Mouse (Mus musculus): ENCODE measurements around the gene Omp. TPM values are rescaled to one million over a fixed set of nuclear protein-coding genes. Genes with fewer than 3 reads are reported as not detected.

Gene Omp
- polyA plus RNA-seq, 1 experiment from 2014 or later = 0.33 TPM

- 78% methylated on average over 4 of the region's 4 CpGs for whole genome bisulfite sequencing
- ATAC-seq (ENCODE audit: insufficient number of reproducible peaks, insufficient read depth, low FRiP score, low read depth) = no peak
- Histone ChIP-seq H3K4me3 (ENCODE audit: low read depth, low read length) (no peak overlapping the region), H3K9me3 (ENCODE audit: control insufficient read depth, low read depth, low read length) (no peaks in the 10 kb centered on the region), H3K4me1 (ENCODE audit: control insufficient read depth, insufficient read depth, low read length) (peaks cover 11% of the 10 kb centered on the region; the same call in 1 of the 2 replicates), H3K4me2 (replicated peaks; ENCODE audit: low read depth, low read length) (no peak overlapping the region), H3K36me3 (ENCODE audit: control insufficient read depth, insufficient read depth, low read length) (no peaks in the 10 kb centered on the region), H3K9ac (replicated peaks; ENCODE audit: low read depth, low read length) (no peak overlapping the region), H3K27me3 (ENCODE audit: control insufficient read depth, insufficient read depth, low read length) (no peaks in the 10 kb centered on the region), H3K27ac (ENCODE audit: low read length) (no peak overlapping the region)
Observed at GRCm38 (mm10) chr7:98174883-98175755, 29.8 kb upstream of the Omp start.

GRCm38 (mm10) chr7:98173408-98173807, 28.1 kb upstream of the Omp start:
- Histone ChIP-seq H3K27me3 (ENCODE audit: control insufficient read depth, insufficient read depth, low read length) (no peaks in the 10 kb centered on the region), H3K36me3 (ENCODE audit: control insufficient read depth, insufficient read depth, low read length) (no peaks in the 10 kb centered on the region), H3K4me3 (ENCODE audit: low read depth, low read length) (no peak overlapping the region), H3K9ac (replicated peaks; ENCODE audit: low read depth, low read length) (no peak overlapping the region), H3K9me3 (ENCODE audit: control insufficient read depth, low read depth, low read length) (no peaks in the 10 kb centered on the region), H3K4me1 (ENCODE audit: control insufficient read depth, insufficient read depth, low read length) (peaks cover 11% of the 10 kb centered on the region; the same call in 1 of the 2 replicates), H3K4me2 (replicated peaks; ENCODE audit: low read depth, low read length) (no peak overlapping the region), H3K27ac (ENCODE audit: low read length) (no peak overlapping the region)
- 51% methylated on average over 4 of the region's 4 CpGs for WGBS
- no peak for ATAC-seq (ENCODE audit: insufficient number of reproducible peaks, insufficient read depth, low FRiP score, low read depth)

- no peaks in the 10 kb centered on the region for H3K9me3 ChIP-seq (ENCODE audit: control insufficient read depth, low read depth, low read length)
- peaks cover 11% of the 10 kb centered on the region; the same call in 1 of the 2 replicates for H3K4me1 ChIP-seq (ENCODE audit: control insufficient read depth, insufficient read depth, low read length)
- H3K4me3 ChIP-seq (ENCODE audit: low read depth, low read length) = no peak overlapping the region
- no peak overlapping the region for H3K4me2 ChIP-seq (replicated peaks; ENCODE audit: low read depth, low read length)
- no peak overlapping the region for H3K27ac ChIP-seq (ENCODE audit: low read length)
- no peaks in the 10 kb centered on the region for H3K27me3 ChIP-seq (ENCODE audit: control insufficient read depth, insufficient read depth, low read length)
- ATAC-seq (ENCODE audit: insufficient number of reproducible peaks, insufficient read depth, low FRiP score, low read depth) = no peak
- no peak overlapping the region for H3K9ac ChIP-seq (replicated peaks; ENCODE audit: low read depth, low read length)
- 83% methylated on average over 8 of the region's 8 CpGs for WGBS
- H3K36me3 ChIP-seq (ENCODE audit: control insufficient read depth, insufficient read depth, low read length) = no peaks in the 10 kb centered on the region
Observed at GRCm38 (mm10) chr7:98172661-98173060, 27.4 kb upstream of the Omp start.

GRCm38 (mm10) chr7:98171141-98172073, 26.1 kb upstream of the Omp start:
- peak; percentile 81 for ATAC-seq (ENCODE audit: insufficient number of reproducible peaks, insufficient read depth, low FRiP score, low read depth)
- Histone ChIP-seq H3K4me1 (ENCODE audit: control insufficient read depth, insufficient read depth, low read length) (peaks cover 11% of the 10 kb centered on the region; the same call in 1 of the 2 replicates), H3K4me3 (ENCODE audit: low read depth, low read length) (no peak overlapping the region), H3K36me3 (ENCODE audit: control insufficient read depth, insufficient read depth, low read length) (no peaks in the 10 kb centered on the region), H3K9ac (replicated peaks; ENCODE audit: low read depth, low read length) (no peak overlapping the region), H3K27ac (ENCODE audit: low read length) (no peak overlapping the region; the same call in 1 of the 2 replicates), H3K9me3 (ENCODE audit: control insufficient read depth, low read depth, low read length) (no peaks in the 10 kb centered on the region), H3K4me2 (replicated peaks; ENCODE audit: low read depth, low read length) (no peak overlapping the region), H3K27me3 (ENCODE audit: control insufficient read depth, insufficient read depth, low read length) (no peaks in the 10 kb centered on the region)
- WGBS = 53% methylated on average over 6 of the region's 6 CpGs

GRCm38 (mm10) chr7:98164999-98165528, 19.8 kb upstream of the Omp start:
- no peak overlapping the region for H3K9ac ChIP-seq (replicated peaks; ENCODE audit: low read depth, low read length)
- no peaks in the 10 kb centered on the region for H3K9me3 ChIP-seq (ENCODE audit: control insufficient read depth, low read depth, low read length)
- H3K27me3 ChIP-seq (ENCODE audit: control insufficient read depth, insufficient read depth, low read length) = no peaks in the 10 kb centered on the region
- no peak overlapping the region for H3K4me3 ChIP-seq (ENCODE audit: low read depth, low read length)
- no peaks in the 10 kb centered on the region for H3K36me3 ChIP-seq (ENCODE audit: control insufficient read depth, insufficient read depth, low read length)
- H3K27ac ChIP-seq (ENCODE audit: low read length) = peak overlapping the region; percentile 75
- WGBS = 47% methylated on average over 10 of the region's 10 CpGs
- ATAC-seq (ENCODE audit: insufficient number of reproducible peaks, insufficient read depth, low FRiP score, low read depth) = peak; percentile 66
- H3K4me1 ChIP-seq (ENCODE audit: control insufficient read depth, insufficient read depth, low read length) = peaks cover 24% of the 10 kb centered on the region
- H3K4me2 ChIP-seq (replicated peaks; ENCODE audit: low read depth, low read length) = no peak overlapping the region

- no peak for ATAC-seq (ENCODE audit: insufficient number of reproducible peaks, insufficient read depth, low FRiP score, low read depth)
- Histone ChIP-seq H3K4me2 (replicated peaks; ENCODE audit: low read depth, low read length) (no peak overlapping the region), H3K4me1 (ENCODE audit: control insufficient read depth, insufficient read depth, low read length) (peaks cover 30% of the 10 kb centered on the region), H3K36me3 (ENCODE audit: control insufficient read depth, insufficient read depth, low read length) (no peaks in the 10 kb centered on the region), H3K27me3 (ENCODE audit: control insufficient read depth, insufficient read depth, low read length) (no peaks in the 10 kb centered on the region), H3K27ac (ENCODE audit: low read length) (peak overlapping the region; percentile 75), H3K4me3 (ENCODE audit: low read depth, low read length) (no peak overlapping the region), H3K9ac (replicated peaks; ENCODE audit: low read depth, low read length) (no peak overlapping the region), H3K9me3 (ENCODE audit: control insufficient read depth, low read depth, low read length) (no peaks in the 10 kb centered on the region)
- WGBS = 76% methylated on average over 9 of the region's 9 CpGs
Observed at GRCm38 (mm10) chr7:98164382-98164998, 19.2 kb upstream of the Omp start.

GRCm38 (mm10) chr7:98163700-98164099, 18.4 kb upstream of the Omp start:
- 46% methylated on average over 3 of the region's 3 CpGs for WGBS
- no peaks in the 10 kb centered on the region for H3K36me3 ChIP-seq (ENCODE audit: control insufficient read depth, insufficient read depth, low read length)
- no peak for ATAC-seq (ENCODE audit: insufficient number of reproducible peaks, insufficient read depth, low FRiP score, low read depth)

GRCm38 (mm10) chr7:98162239-98162638, 16.9 kb upstream of the Omp start:
- ATAC-seq (ENCODE audit: insufficient number of reproducible peaks, insufficient read depth, low FRiP score, low read depth) = no peak

More at GRCm38 (mm10) chr7:98163700-98164099, 18.4 kb upstream of the Omp start:
- peak overlapping the region; percentile 6; the same call in 1 of the 2 replicates for H3K27ac ChIP-seq (ENCODE audit: low read length)
- no peaks in the 10 kb centered on the region for H3K27me3 ChIP-seq (ENCODE audit: control insufficient read depth, insufficient read depth, low read length)
- peaks cover 38% of the 10 kb centered on the region for H3K4me1 ChIP-seq (ENCODE audit: control insufficient read depth, insufficient read depth, low read length)
- no peak overlapping the region for H3K4me2 ChIP-seq (replicated peaks; ENCODE audit: low read depth, low read length)
- H3K9ac ChIP-seq (replicated peaks; ENCODE audit: low read depth, low read length) = no peak overlapping the region
- H3K4me3 ChIP-seq (ENCODE audit: low read depth, low read length) = no peak overlapping the region
- H3K9me3 ChIP-seq (ENCODE audit: control insufficient read depth, low read depth, low read length) = no peaks in the 10 kb centered on the region

More at GRCm38 (mm10) chr7:98162239-98162638, 16.9 kb upstream of the Omp start:
- no peaks in the 10 kb centered on the region for H3K36me3 ChIP-seq (ENCODE audit: control insufficient read depth, insufficient read depth, low read length)
- no peaks in the 10 kb centered on the region for H3K27me3 ChIP-seq (ENCODE audit: control insufficient read depth, insufficient read depth, low read length)
- H3K4me3 ChIP-seq (ENCODE audit: low read depth, low read length) = no peak overlapping the region
- WGBS = 71% methylated on average over 6 of the region's 6 CpGs
- no peak overlapping the region for H3K9ac ChIP-seq (replicated peaks; ENCODE audit: low read depth, low read length)
- no peak overlapping the region for H3K4me2 ChIP-seq (replicated peaks; ENCODE audit: low read depth, low read length)
- H3K27ac ChIP-seq (ENCODE audit: low read length) = no peak overlapping the region
- peaks cover 48% of the 10 kb centered on the region for H3K4me1 ChIP-seq (ENCODE audit: control insufficient read depth, insufficient read depth, low read length)
- no peaks in the 10 kb centered on the region for H3K9me3 ChIP-seq (ENCODE audit: control insufficient read depth, low read depth, low read length)

All from stomach, embryonic 14.5 days (tissue).